Mouse (Mus musculus) erythroblast, adult 5-6 weeks (primary cell): ENCODE measurements around the gene Ptprd. TPM values are rescaled to one million over a fixed set of nuclear protein-coding genes. Genes with fewer than 3 reads are reported as not detected.

Experiments used
- ATAC-seq: replicated peaks from 2 replicates; pipeline ENCODE4 v1.8.0; 2016; ENCODE audit warnings: moderate number of reproducible peaks, mild to moderate bottlenecking, moderate TSS enrichment, inconsistent platforms; ENCODE audit not compliant: poor library complexity, low FRiP score, severe bottlenecking
- total RNA-seq, 2 experiments: library from RNA; stranded (forward) in 1 of 2; stranded (reverse) in 1 of 2; fragments of 150-400 nt in 1 of 2; fragments of 200-764, 138-1000 nt in 1 of 2; gene quantifications; 2 replicates each; pipeline versions ENCODE4 v1.2.3 to v1.2.4; 2015 to 2017; ENCODE audit warnings: low replicate concordance in 2 of 2

Ptprd gene
- total RNA-seq, 2 experiments from 2014 or later = not detected

GRCm38 (mm10) chr4:77640022-77640421 lies 571.7 kb downstream of the Ptprd start:
- ATAC-seq = no peak

- no peak for ATAC-seq
These were observed 598.6 kb downstream of the Ptprd start for GRCm38 (mm10) chr4:77613129-77613528.

GRCm38 (mm10) chr4:77586624-77587023 lies 625.1 kb downstream of the Ptprd start:
- ATAC-seq = no peak

DNA sequence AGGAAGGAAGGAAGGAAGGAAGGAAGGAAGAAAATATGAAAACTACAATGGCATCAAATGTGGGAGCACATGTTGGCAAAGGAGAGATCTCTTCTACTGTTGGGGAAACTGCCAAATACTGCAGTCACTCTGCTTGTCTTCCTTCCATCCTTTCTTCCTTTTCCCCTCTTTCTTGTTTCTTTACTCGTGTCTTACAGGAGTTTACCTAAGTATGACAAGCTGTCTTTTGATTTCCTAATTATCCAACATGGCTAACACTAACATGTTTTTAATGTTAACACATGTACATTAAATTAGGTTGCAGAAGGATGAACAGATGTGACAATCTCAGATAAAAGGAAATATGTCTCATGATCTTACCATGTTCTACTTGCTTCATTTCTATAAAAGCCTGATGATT lies 625.5 kb downstream of the Ptprd start:
- ATAC-seq = no peak

GRCm38 (mm10) chr4:77558404-77559202 lies 653.2 kb downstream of the Ptprd start:
- no peak for ATAC-seq

- ATAC-seq = no peak
These were observed 655.9 kb downstream of the Ptprd start for GRCm38 (mm10) chr4:77555841-77556240.

DNA sequence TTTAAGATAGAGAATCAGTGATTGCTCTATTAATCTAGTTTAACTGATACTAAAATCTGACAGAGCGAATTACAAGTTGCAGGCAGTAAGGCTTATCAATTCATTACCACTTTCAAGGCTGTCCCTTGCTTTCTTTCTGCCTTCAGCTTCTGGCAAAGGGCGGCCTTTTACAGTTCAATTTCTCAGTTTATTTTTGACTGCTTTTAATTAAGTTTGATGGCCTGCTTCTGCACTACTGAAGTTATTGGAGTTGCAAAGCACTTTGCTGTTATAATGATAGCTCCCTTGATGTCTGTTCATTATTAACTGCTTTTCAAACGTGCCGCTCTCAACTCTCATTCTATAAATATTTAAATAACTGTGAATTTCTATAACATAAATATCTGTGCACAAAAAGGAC lies 673.9 kb downstream of the Ptprd start:
- no peak for ATAC-seq

GRCm38 (mm10) chr4:77537336-77537735 lies 674.4 kb downstream of the Ptprd start:
- ATAC-seq = no peak

DNA sequence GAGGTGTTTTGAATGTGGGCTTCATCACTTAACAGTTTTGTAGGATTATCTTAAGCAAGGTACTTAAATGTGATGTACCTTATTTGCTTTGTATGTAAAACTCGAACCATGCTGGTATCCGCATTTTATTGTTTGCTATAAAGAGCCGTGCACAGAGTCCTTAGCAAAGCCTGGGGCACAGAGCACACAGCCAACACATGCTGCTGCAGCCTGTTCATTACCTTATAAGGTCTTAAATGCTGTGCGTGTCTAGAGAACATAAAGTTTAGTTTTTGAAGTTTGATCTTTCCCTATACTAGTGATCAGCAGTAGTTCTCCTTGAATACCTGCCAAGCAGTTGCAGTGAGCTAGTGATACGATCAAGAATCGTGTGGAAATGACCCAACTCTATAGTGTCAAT lies 676.2 kb downstream of the Ptprd start:
- no peak for ATAC-seq

- ATAC-seq = no peak
These were observed 677.2 kb downstream of the Ptprd start for GRCm38 (mm10) chr4:77534553-77534952.

DNA sequence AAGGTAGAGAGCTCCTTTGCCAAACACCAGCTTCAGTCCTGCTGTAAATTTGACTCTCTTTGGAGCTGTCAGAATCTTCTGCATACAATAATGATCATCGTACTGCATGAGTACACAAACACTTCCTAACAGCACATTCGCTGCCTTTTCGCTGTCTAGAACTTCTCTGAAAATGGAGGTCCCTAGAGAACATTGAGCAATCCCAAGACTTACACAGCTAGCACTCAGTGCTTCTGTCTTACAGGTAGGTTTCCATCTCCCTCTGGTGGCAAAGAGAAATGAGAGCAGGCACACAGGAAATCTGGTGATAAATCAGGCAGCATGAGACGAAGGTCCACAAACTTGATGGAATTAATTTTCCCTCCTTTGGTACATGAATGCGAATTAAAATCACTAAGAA lies 692.6 kb downstream of the Ptprd start:
- ATAC-seq = no peak

- no peak for ATAC-seq
These were observed 697.7 kb downstream of the Ptprd start for GRCm38 (mm10) chr4:77513914-77514628.

DNA sequence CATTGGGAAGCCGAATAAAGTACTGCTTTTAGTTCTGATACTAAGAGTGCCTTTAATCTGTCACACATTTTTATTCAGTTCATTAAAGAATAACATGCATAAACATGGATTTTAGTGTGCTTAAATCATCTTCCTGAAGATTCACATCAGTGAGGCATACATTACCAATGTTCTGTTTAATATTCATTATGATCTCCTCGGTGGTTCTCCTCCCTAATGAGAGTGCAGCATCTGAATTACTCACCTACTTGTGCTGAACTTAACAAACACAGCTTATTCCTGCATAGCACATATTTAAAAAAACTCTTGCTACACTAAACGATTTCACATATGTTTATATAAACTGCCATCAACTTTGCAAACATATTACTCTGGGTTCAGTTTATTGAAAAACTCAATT lies 698.7 kb downstream of the Ptprd start:
- no peak for ATAC-seq

GRCm38 (mm10) chr4:77454049-77454448 lies 757.7 kb downstream of the Ptprd start:
- ATAC-seq = no peak

DNA sequence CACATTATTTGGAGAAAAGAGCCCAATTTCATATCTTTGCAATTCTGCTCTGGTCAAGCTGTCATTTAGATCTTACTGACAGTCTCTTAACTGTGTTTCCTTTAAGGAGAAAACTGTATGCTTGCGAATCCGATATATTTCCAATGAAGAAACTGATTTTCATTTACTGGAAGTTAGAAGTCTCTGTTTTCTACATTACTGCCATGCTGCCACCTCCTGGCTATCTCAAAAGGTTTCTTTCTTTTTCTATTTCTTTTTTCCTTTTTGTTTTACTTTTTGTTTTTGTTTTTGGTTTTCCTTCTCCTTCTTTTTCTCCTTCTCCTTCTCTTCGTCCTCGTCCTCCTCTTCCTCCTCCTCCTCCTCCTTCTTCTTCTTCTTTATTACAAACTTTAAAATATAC lies 812.6 kb downstream of the Ptprd start:
- no peak for ATAC-seq

DNA sequence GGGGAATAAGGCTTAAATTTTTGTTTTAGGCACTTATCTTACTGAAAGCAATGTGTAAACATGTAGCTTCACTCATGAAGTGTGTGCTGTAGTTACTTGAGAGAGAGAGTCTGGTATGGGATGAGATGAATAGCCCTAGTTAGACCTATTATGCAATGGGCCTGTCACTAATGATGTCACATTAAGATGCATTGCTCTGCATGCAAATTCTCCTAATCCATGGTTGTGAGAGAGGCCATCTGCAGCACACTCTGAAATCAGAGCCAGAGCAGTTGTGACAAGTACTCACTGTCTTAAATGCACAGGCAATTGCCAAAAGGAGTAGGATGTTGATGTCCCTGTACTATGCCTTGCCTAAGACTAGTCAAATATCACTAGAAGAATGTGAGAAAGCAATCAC lies 850.0 kb downstream of the Ptprd start:
- ATAC-seq = no peak

DNA sequence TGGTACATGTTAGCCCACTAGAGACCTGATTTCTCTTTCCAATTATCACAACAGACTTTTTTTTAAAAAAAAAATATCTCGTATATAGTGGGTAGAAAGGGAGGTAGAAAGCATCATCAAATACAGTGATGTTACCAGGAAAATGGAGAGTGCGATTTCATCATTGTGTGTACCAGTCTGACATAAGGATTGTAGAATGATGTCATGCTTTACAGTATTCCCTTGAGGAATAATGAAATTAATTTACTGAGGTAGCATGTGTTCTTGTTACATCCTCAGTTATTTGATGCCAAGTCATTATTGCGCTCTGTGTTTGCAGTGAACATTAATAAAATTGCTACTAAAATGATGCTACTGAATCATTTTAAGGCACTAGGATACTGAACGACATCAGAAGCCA lies 884.6 kb downstream of the Ptprd start:
- no peak for ATAC-seq

- ATAC-seq = no peak
These were observed 894.6 kb downstream of the Ptprd start for GRCm38 (mm10) chr4:77317060-77317680.

- ATAC-seq = no peak
These were observed 895.1 kb downstream of the Ptprd start for GRCm38 (mm10) chr4:77316644-77317043.

DNA sequence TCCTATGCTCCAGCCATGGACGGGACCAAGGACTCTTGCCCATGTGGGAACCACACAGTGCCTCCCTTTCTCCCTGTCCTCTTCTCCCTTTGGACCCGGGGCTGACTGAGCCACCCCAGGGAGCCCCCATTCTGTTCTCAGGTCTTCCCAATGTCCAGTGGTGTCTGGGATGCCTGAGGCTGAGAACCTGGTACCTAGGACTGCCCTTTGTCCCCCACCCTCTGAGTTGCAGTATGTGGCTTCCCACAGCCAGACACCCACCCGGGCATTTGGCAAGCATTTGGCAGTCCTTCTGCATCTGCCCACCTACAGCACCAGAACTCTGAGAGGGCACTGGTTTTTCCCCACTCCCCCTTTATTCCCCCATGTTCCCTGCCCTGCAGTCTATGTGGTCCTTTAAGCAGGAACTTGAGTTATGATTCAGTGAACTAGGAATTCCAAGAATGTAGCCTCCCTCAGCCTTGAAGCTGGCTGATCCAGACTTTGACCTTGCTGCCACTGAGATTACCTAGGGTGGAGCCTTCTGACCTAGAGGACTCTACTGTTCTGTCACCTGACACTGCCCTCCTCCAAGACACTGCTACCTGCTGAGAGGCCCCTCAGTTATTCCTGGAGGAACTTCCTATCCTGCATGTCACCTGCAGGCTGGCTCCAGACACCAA lies 901.5 kb downstream of the Ptprd start:
- no peak for ATAC-seq
